Mouse (Mus musculus): ENCODE measurements around the gene Zmpste24. TPM values are rescaled to one million over a fixed set of nuclear protein-coding genes. Genes with fewer than 3 reads are reported as not detected.

Zmpste24 gene
- polyA plus RNA-seq, 1 experiment, result 0.19 TPM

GRCm38 (mm10) chr4:121010770-121011549 lies 87.1 kb downstream of the Zmpste24 start:
- H3K4me1 ChIP-seq (ENCODE audit: control insufficient read depth), result peaks cover 93% of the 10 kb centered on the region
- TF ChIP-seq TAL1 (IDR thresholded peaks at IDR 0.05; ENCODE audit: low read length) (no peak), GATA1 (IDR thresholded peaks at IDR 0.05; ENCODE audit: low read length) (no peak)
- peaks cover 29% of the 10 kb centered on the region for H3K36me3 ChIP-seq (ENCODE audit: control insufficient read depth)

More at GRCm38 (mm10) chr4:121010770-121011549, 87.1 kb downstream of the Zmpste24 start:
- no peaks in the 10 kb centered on the region for H3K9me3 ChIP-seq (ENCODE audit: control insufficient read depth, low read length)
- H3K4me3 ChIP-seq (replicated peaks), result no peak overlapping the region
- H3K27me3 ChIP-seq (ENCODE audit: control insufficient read depth), result no peaks in the 10 kb centered on the region

Other genes starting within 250 kb of the Zmpste24 start
- 0.01 and 0.04 TPM in 2 replicates for gene Rims3, start 243.4 kb downstream of the Zmpste24 start, polyA plus RNA-seq (2012)
- gene Exo5, start 173.2 kb downstream of the Zmpste24 start, polyA plus RNA-seq (2012), result 0.27 and 0.51 TPM in 2 replicates
- 0.04 and 0.08 TPM in 2 replicates for gene Zfp69, start 146.5 kb downstream of the Zmpste24 start, polyA plus RNA-seq (2012)
- 3.4 and 3.7 TPM in 2 replicates for gene Smap2, start 81.0 kb downstream of the Zmpste24 start, polyA plus RNA-seq (2012)
- 0.05 TPM in 1 of 2 replicates, not detected in the other for gene Col9a2, start 58.9 kb downstream of the Zmpste24 start, polyA plus RNA-seq (2012)
- gene Tmco2, start 11.0 kb upstream of the Zmpste24 start, polyA plus RNA-seq (2012), result not detected in 2 replicates
- gene Rlf, start 116.8 kb upstream of the Zmpste24 start, polyA plus RNA-seq (2012), result 0.20 TPM in 2 replicates
- not detected in 2 replicates for gene Gm12888, start 226.7 kb upstream of the Zmpste24 start, polyA plus RNA-seq (2012)

All from erythroblast, embryonic 14.5 days (primary cell).